ENCODE assay signal across 8 mouse cellular contexts in genomic region chr19:46562132-46562531, GRCm38 (mm10). TPM values are rescaled to one million over a fixed set of nuclear protein-coding genes. Genes with fewer than 3 reads are reported as not detected.
DNase-seq lines count a peak whose midpoint lies in the region; TF ChIP-seq lines count a peak whose summit lies in the region.

No protein-coding gene starts in this region.

- peak; percentile 43; the same call in 1 of the 2 replicates for TF ChIP-seq CTCF in bone marrow macrophage, adult 2 months (IDR thresholded peaks at IDR 0.05; ENCODE audit: low read depth, low read length)

- intact Hi-C loops in heart, postnatal 25 days (cut with DNase I) = loop anchor here (5.0 kb wide), 1 partner anchor 165 kb away; the partner anchor contains the start of genes Actr1a and Sufu
- intact Hi-C loops in left cerebral cortex, postnatal 10 days (cut with DNase I) = no loop called here

- TF ChIP-seq POLR2A in bone marrow macrophage, adult 2 months (IDR thresholded peaks at IDR 0.05; ENCODE audit: borderline replicate concordance, low read depth, low read length) = no peak

- peak; percentile 48 for DNase-seq in right cerebral cortex, adult 18-20 months
- no peak for DNase-seq in right cerebral cortex, postnatal 36 days (ENCODE audit: low spot score in 2 of 2)
- DNase-seq in fibroblast of lung, adult 2 months (ENCODE audit: low read depth) = peak; percentile 83
- peak; percentile 32 for DNase-seq in heart, postnatal 25 days (ENCODE audit: low spot score)
- peak; percentile 34 to 69 for DNase-seq in left cerebral cortex, postnatal 10 days (ENCODE audit: extremely low spot score in 1 of 2, low spot score in 2 of 2)
- DNase-seq in naive thymus-derived CD4-positive, alpha-beta T cell, adult 2 months (ENCODE audit: low read depth) = peak; percentile 77
- peak; percentile 56 for DNase-seq in thymus, postnatal 14 days

- H3K4me3 ChIP-seq in bone marrow macrophage, adult 2 months (ENCODE audit: insufficient read depth, low read length) = no peak overlapping the region

- 0 out of 2 replicates have a peak, but pooled peaks cover 5% of the 10 kb centered on the region for H3K4me1 ChIP-seq in bone marrow macrophage, adult 2 months (ENCODE audit: control insufficient read depth, insufficient read depth, low read length)

- no peak overlapping the region for H3K27ac ChIP-seq in bone marrow macrophage, adult 2 months (ENCODE audit: insufficient read depth, low read depth, low read length)

RNA-seq across cellular contexts. Expression of gene Arl3, which starts 10.9 kb away (rescaled TPM):
- 36.7 and 36.9 TPM in 2 replicates for polyA plus RNA-seq in bone marrow macrophage, adult 2 months (2012; ENCODE audit: insufficient read depth, insufficient read length, missing spikeins)
- 10 to 100 TPM; 33.2 to 37.0 TPM for total RNA-seq in heart, postnatal 25 days (2021)
- total RNA-seq in left cerebral cortex, postnatal 10 days (2021) = 100 to 1,000 TPM; 103 to 104 TPM

RNA-seq across cellular contexts. Expression of gene Sfxn2, which starts 11.0 kb away (rescaled TPM):
- 12.3 and 14.7 TPM in 2 replicates for polyA plus RNA-seq in bone marrow macrophage, adult 2 months (2012; ENCODE audit: insufficient read depth, insufficient read length, missing spikeins)
- total RNA-seq in heart, postnatal 25 days (2021) = 1 to 10 TPM; 3.1 to 4.2 TPM
- total RNA-seq in left cerebral cortex, postnatal 10 days (2021) = 1 to 10 TPM; 7.8 to 8.1 TPM

RNA-seq across cellular contexts. Expression of gene Wbp1l, which starts 36.8 kb away (rescaled TPM):
- 56.1 and 56.5 TPM in 2 replicates for polyA plus RNA-seq in bone marrow macrophage, adult 2 months (2012; ENCODE audit: insufficient read depth, insufficient read length, missing spikeins)
- 10 to 100 TPM; 48.5 to 54.4 TPM for total RNA-seq in heart, postnatal 25 days (2021)
- 10 to 100 TPM; 35.2 to 41.7 TPM for total RNA-seq in left cerebral cortex, postnatal 10 days (2021)

Comparison
In these comparisons a context has a peak if more than half of its experiments do, and no peak if none do; other contexts are left out.
1. DNase-seq: peak in right cerebral cortex, adult 18-20 months (single experiment), fibroblast of lung, adult 2 months (single experiment), heart, postnatal 25 days (single experiment), left cerebral cortex, postnatal 10 days (2 of 2), naive thymus-derived CD4-positive, alpha-beta T cell, adult 2 months (single experiment) and thymus, postnatal 14 days (single experiment); none in right cerebral cortex, postnatal 36 days (0 of 2).